Mouse (Mus musculus) spleen, postnatal 36 days (tissue): Measurements from ENCODE around the gene Cog7.

ENCODE experiments used
- DNase-seq, 2 experiments: peaks; one replicate each; pipeline ENCODE4 v3.0.0; 2022; ENCODE audit warnings: low spot score in 2 of 2, mixed read lengths in 1 of 2

Cog7 gene

GRCm38 (mm10) chr7:121954891-121955669 is 26.4 kb downstream of the Cog7 start:
- no peak for DNase-seq

- DNase-seq: no peak
Measured at GRCm38 (mm10) chr7:121947513-121947912, 34.0 kb downstream of the Cog7 start.

GRCm38 (mm10) chr7:121946196-121946595 is 35.3 kb downstream of the Cog7 start:
- DNase-seq: no peak

GRCm38 (mm10) chr7:121942371-121942770 is 39.1 kb downstream of the Cog7 start:
- no peak for DNase-seq

- no peak for DNase-seq
Measured at GRCm38 (mm10) chr7:121941640-121942039, 39.9 kb downstream of the Cog7 start.

GRCm38 (mm10) chr7:121941016-121941415 is 40.5 kb downstream of the Cog7 start:
- DNase-seq: no peak

GRCm38 (mm10) chr7:121939729-121940128 is 41.8 kb downstream of the Cog7 start:
- no peak for DNase-seq

GRCm38 (mm10) chr7:121939244-121939643 is 42.3 kb downstream of the Cog7 start:
- no peak for DNase-seq

- DNase-seq: no peak
Measured at GRCm38 (mm10) chr7:121938124-121938891, 43.2 kb downstream of the Cog7 start.

- DNase-seq: no peak
Measured at GRCm38 (mm10) chr7:121936861-121937630, 44.5 kb downstream of the Cog7 start.

- no peak for DNase-seq
Measured at GRCm38 (mm10) chr7:121935906-121936794, 45.4 kb downstream of the Cog7 start.

- no peak for DNase-seq
Measured at GRCm38 (mm10) chr7:121934346-121934745, 47.2 kb downstream of the Cog7 start.

GRCm38 (mm10) chr7:121933675-121934074 is 47.8 kb downstream of the Cog7 start:
- DNase-seq: no peak

- DNase-seq: no peak
Measured at GRCm38 (mm10) chr7:121931246-121931645, 50.3 kb downstream of the Cog7 start.

- no peak for DNase-seq
Measured at GRCm38 (mm10) chr7:121927882-121928281, 53.6 kb downstream of the Cog7 start.

GRCm38 (mm10) chr7:121924361-121924760 is 57.1 kb downstream of the Cog7 start:
- DNase-seq: no peak

- no peak for DNase-seq
Measured at GRCm38 (mm10) chr7:121913944-121914343, 67.6 kb downstream of the Cog7 start.

GRCm38 (mm10) chr7:121912250-121912649 is 69.3 kb downstream of the Cog7 start:
- DNase-seq: no peak

GRCm38 (mm10) chr7:121906879-121907278 is 74.6 kb downstream of the Cog7 start:
- no peak for DNase-seq

GRCm38 (mm10) chr7:121902757-121903411 is 78.6 kb downstream of the Cog7 start:
- no peak for DNase-seq

- no peak for DNase-seq
Measured at GRCm38 (mm10) chr7:121899940-121900339, 81.6 kb downstream of the Cog7 start.
